Mouse (Mus musculus): ENCODE data around the gene Dcbld1.
"Not testable (repeated sequence)": the region's sequence is repeated elsewhere in the genome, so short reads cannot be mapped to it uniquely, and the experiment has no call there.

The Dcbld1 gene

GRCm38 (mm10) chr10:52260209-52260608 lies 26.8 kb downstream of the Dcbld1 start:
- no peak for DNase-seq (ENCODE audit: low spot score in 2 of 2)

GRCm38 (mm10) chr10:52264162-52264561 lies 30.7 kb downstream of the Dcbld1 start:
- DNase-seq (ENCODE audit: low spot score in 2 of 2) = no peak

- no peak for DNase-seq (ENCODE audit: low spot score in 2 of 2)
These were observed 35.5 kb downstream of the Dcbld1 start for GRCm38 (mm10) chr10:52268879-52269278.

GRCm38 (mm10) chr10:52271385-52271784 lies 38.0 kb downstream of the Dcbld1 start:
- DNase-seq (ENCODE audit: low spot score in 2 of 2) = no peak

GRCm38 (mm10) chr10:52273012-52273411 lies 39.6 kb downstream of the Dcbld1 start:
- DNase-seq (ENCODE audit: low spot score in 2 of 2) = no peak

- no peak for DNase-seq (ENCODE audit: low spot score in 2 of 2)
These were observed 40.8 kb downstream of the Dcbld1 start for GRCm38 (mm10) chr10:52274001-52274909.

- DNase-seq (ENCODE audit: low spot score in 2 of 2) = no peak
These were observed 41.6 kb downstream of the Dcbld1 start for GRCm38 (mm10) chr10:52274910-52275604.

GRCm38 (mm10) chr10:52276579-52276978 lies 43.2 kb downstream of the Dcbld1 start:
- no peak for DNase-seq (ENCODE audit: low spot score in 2 of 2)

GRCm38 (mm10) chr10:52277564-52277963 lies 44.1 kb downstream of the Dcbld1 start:
- DNase-seq (ENCODE audit: low spot score in 2 of 2) = not testable (repeated sequence)

- DNase-seq (ENCODE audit: low spot score in 2 of 2) = no peak
These were observed 44.6 kb downstream of the Dcbld1 start for GRCm38 (mm10) chr10:52278011-52278434.

- DNase-seq (ENCODE audit: low spot score in 2 of 2) = no peak
These were observed 45.4 kb downstream of the Dcbld1 start for GRCm38 (mm10) chr10:52278866-52279265.

- no peak for DNase-seq (ENCODE audit: low spot score in 2 of 2)
These were observed 46.5 kb downstream of the Dcbld1 start for GRCm38 (mm10) chr10:52279876-52280275.

- DNase-seq (ENCODE audit: low spot score in 2 of 2) = no peak
These were observed 47.2 kb downstream of the Dcbld1 start for GRCm38 (mm10) chr10:52280623-52281022.

GRCm38 (mm10) chr10:52281337-52281736 lies 47.9 kb downstream of the Dcbld1 start:
- no peak for DNase-seq (ENCODE audit: low spot score in 2 of 2)

GRCm38 (mm10) chr10:52284578-52284977 lies 51.2 kb downstream of the Dcbld1 start:
- DNase-seq (ENCODE audit: low spot score in 2 of 2) = no peak

- no peak for DNase-seq (ENCODE audit: low spot score in 2 of 2)
These were observed 54.6 kb downstream of the Dcbld1 start for GRCm38 (mm10) chr10:52287852-52288533.

GRCm38 (mm10) chr10:52289261-52289660 lies 55.8 kb downstream of the Dcbld1 start:
- DNase-seq (ENCODE audit: low spot score in 2 of 2) = no peak

GRCm38 (mm10) chr10:52292391-52292790 lies 59.0 kb downstream of the Dcbld1 start:
- not testable (repeated sequence) for DNase-seq (ENCODE audit: low spot score in 2 of 2)

GRCm38 (mm10) chr10:52293921-52294577 lies 60.6 kb downstream of the Dcbld1 start:
- no peak for DNase-seq (ENCODE audit: low spot score in 2 of 2)

GRCm38 (mm10) chr10:52295934-52296333 lies 62.5 kb downstream of the Dcbld1 start:
- DNase-seq (ENCODE audit: low spot score in 2 of 2) = no peak

GRCm38 (mm10) chr10:52298568-52298967 lies 65.1 kb downstream of the Dcbld1 start:
- not testable (repeated sequence) for DNase-seq (ENCODE audit: low spot score in 2 of 2)

GRCm38 (mm10) chr10:52301766-52302165 lies 68.3 kb downstream of the Dcbld1 start:
- DNase-seq (ENCODE audit: low spot score in 2 of 2) = no peak
